Mouse (Mus musculus): ENCODE data around the gene Plagl2. TPM values are rescaled to one million over a fixed set of nuclear protein-coding genes. Genes with fewer than 3 reads are reported as not detected.
"Not testable (repeated sequence)": the region's sequence is repeated elsewhere in the genome, so short reads cannot be mapped to it uniquely, and the experiment has no call there.

The Plagl2 gene
- total RNA-seq (2021) = 10.7 and 12.0 TPM in 2 replicates
- long read RNA-seq, partial matches to known transcripts = 0 of 1 reads
- long read RNA-seq, other reads (novel, unspliced or antisense) = 1 of 1 reads

GRCm38 (mm10) chr2:153241250-153242014 is at the start of gene Plagl2, which contains the start of gene Pofut1:
Plagl2 (minus strand) TSS chr2:153241426.
Pofut1 (plus strand) TSS chr2:153241533.
- peak; percentile 92 for DNase-seq

DNA sequence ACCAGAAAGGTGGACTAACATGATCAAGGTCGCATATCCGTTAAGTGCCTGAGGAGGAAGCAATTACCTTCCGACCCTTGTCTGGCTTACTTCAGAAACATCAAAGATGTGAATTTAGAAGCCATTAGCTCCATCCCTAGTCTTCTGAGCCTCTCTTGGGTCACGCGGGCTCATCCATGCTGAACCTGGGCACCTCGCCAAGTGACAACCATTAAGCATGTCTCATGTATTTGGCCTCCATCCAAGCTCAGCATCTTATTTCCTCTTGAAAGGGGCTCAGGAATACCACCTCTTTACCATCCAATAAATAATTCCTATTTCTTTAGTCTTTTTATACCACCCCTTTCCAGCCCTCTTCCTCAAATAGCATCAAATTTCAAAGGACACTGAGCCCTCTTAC is 46.6 kb upstream of the Plagl2 start:
- DNase-seq = peak; percentile 81

DNA sequence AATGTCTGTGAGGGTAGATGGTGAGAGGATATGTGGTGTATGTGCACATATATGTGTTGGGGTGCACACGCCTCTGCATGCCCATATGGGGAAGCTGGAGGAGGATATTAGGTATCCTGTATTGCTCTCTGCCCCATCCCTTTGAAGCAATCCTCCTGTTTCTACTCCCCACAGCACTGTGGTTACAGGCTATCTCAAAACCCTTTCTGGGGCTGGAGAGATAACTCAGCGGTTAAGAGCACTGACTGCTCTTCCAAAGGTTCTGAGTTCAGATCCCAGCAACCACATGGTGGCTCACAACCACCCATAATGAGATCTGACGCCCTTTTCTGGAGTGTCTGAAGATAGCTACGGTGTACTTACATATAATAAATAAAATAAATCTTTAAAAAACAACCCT is 45.3 kb upstream of the Plagl2 start:
- no peak for DNase-seq

- no peak for DNase-seq
Observed at GRCm38 (mm10) chr2:153283919-153284318, 42.7 kb upstream of the Plagl2 start.

DNA sequence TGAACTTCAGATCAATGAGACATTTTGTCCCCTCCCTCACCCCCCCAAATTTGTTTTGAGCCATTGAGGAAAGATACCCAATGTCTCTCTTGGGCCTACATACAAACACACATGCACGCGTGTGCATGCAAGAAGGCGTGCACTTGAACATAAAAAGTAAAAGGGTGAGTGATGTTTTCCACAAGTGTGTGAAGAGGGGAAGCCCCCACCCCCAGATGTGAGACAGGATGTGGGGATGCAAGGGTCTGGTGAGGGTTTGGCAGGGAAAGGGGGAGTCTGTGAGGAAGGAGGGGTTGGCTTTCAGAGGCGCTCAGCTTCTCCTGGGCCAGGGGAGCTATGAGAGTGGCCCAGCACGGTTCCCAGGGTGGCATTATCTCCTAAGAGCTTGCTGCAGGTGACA is 37.1 kb upstream of the Plagl2 start:
- no peak for DNase-seq

- DNase-seq = not testable (repeated sequence)
Observed at GRCm38 (mm10) chr2:153276846-153277245, 35.6 kb upstream of the Plagl2 start.

DNA sequence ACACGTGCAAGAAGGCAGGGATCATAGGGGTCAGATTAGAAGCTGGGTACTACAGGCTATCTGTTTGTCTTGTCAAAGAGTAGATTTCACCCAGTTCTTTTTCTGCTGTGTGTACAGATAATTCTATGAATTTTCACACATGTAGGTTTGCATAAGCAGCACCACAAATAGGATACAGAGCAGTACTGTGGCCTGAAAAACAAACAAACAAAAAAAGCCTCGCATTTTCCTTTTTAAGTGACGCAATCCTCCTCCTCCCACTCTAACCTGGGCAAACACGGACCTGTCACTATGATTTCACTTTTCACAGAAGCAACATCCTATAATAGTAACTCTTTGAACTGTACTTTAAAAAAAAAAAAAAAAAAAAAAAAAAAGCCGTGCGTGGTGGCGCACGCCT is 35.2 kb upstream of the Plagl2 start:
- no peak for DNase-seq

DNA sequence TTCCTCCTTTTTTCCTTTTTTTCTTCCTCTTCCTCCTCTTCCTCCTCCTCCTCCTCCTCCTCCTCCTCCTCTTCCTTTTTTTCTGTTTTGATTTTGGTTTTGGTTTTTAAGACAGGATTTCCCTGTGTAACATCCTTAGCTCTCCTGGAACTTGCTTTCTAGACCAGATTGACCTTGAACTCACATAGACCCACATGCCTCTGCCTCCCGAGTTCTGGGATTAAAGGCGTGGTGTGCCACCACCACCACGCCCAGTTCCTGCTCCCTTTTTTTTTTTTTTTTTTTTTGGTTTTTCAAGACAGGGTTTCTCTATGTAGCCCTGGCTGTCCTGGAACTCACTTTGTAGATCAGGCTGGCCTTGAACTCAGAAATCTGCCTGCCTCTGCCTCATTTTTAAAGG is 34.4 kb upstream of the Plagl2 start:
- DNase-seq = not testable (repeated sequence)

DNA sequence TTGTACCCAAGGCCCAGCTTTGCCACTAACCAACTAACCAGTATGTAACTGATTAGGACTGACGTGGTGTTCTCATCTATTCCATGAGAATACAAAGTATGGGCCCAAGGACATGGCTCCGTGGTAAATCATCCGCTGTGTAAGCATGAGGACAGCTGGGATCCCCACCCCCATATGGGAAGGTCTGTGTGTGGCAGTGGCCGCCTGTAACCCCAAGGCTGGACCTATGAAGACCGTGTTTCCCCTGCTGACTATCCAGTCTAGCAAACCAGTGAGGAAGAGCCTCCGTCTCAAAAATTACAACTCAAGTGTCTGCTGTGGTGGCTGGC is 33.7 kb upstream of the Plagl2 start:
- DNase-seq = peak; percentile 47

GRCm38 (mm10) chr2:153274200-153274918 is 33.1 kb upstream of the Plagl2 start:
- DNase-seq = not testable (repeated sequence)

DNA sequence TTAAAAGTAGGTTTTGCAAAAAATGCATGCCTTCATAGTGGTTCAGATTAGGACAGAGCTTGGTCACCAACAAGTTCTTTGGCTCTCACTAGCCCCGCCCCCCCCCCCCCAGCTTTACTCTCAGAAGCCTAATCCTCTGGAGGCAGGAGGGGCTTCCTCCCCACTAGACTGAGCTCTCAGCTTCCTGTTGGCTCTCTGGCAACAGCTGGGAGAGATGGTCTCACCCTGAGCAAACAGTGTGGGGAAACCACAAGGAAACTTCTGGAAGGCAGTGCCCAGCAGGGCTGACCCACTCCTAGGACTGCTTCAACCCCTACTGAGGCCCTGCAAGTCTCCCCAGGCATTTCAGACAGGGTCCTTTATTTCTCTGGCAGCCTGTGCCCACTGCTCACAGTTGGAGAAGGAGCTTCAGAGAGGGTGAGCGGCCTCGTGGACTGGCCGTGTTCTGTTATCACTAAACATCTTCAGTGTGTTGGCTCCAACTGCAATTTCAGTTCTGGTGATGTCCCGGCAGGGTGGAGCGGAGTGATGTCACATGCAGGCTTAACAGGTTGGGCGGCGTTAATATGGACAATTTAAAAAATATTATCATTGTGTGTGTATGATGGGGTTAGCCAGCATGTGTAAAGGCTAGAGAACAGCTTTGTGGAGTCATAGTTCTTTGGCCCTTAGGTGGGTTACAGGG is 29.1 kb upstream of the Plagl2 start:
- not testable (repeated sequence) for DNase-seq

DNA sequence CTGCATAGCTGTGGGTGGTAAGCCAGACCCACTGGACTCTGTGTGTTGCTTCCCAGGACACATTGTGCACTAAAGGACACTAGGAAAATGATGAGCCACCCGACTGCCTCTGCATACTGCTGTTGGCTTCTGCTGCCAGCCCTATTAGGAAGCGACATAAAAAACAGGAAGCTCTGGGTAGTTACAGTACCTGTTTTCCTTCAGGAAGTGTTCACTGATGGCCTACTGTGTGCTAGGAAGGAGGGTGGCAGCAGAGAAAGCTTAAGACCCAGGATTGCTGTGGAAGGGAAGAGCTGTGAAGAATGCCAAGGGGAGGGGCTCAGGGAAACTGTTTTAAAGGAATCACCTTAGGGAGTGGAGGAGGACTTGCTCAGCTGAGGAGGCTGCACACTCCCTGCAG is 26.1 kb upstream of the Plagl2 start:
- no peak for DNase-seq

- DNase-seq = no peak
Observed at GRCm38 (mm10) chr2:153263053-153263452, 21.8 kb upstream of the Plagl2 start.

GRCm38 (mm10) chr2:153259864-153260674 is 18.8 kb upstream of the Plagl2 start:
- DNase-seq = no peak

GRCm38 (mm10) chr2:153259030-153259863 is 18.0 kb upstream of the Plagl2 start:
- DNase-seq = no peak

DNA sequence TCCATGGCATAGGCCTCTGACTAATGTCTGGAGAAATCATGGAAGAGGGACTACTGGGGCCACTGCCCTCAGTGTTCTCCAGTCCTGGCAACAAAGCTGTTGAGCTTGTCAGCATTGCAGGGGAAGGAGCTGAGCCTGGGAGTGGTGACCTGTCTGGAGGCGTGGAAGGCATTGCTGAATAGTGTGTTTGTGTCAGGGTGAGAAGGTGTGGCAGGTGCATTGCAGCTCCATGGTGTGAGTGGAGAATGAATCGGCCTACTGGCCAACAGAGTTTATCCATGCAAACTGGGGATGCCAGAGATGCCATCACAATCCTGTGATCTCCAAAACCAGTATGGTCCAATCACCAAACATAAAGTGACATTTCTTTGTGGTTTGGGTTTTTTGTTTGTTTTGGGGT is 15.4 kb upstream of the Plagl2 start:
- no peak for DNase-seq

DNA sequence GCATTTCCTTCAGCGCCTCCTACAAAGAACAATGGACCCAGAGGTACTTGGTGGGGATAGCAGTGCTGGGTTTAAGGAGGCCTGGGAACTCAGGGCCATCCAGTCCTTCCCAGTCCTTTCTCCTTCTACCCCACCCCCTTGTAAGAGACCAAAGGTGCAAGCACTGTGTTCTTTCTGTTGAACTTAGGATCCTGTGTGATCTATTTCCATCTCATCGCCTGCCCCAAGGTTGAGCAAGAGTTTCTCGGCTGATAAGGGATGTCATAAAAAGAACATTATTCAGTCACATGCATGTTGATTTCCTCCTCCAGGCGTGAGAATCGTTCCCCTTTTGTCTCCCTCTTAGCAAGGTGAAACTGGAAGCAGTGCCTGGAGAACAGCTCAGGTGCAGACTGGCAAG is 8.5 kb upstream of the Plagl2 start:
- no peak for DNase-seq

DNA sequence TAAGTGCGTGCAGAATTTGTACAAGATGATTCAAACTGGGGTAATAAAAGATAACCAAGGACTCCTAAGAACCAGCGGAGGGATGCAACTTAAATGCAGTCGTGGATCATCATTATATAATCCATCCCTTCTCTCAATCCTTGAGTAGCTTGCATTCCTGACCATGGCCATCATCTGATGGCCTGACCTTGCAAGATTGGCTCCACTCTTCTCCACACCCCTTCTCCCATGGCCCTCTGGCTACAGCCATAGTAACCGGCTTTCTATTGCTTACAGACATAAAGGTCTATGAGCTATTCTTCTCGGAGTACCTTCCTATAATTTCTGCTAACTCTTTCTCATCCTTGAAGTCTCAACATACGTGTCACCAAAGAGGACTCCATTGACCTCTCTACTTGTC is 930 bp upstream of the Plagl2 start:
- DNase-seq = no peak

GRCm38 (mm10) chr2:153240701-153241235 is 458 bp downstream of the Plagl2 start:
- peak; percentile 18 for DNase-seq

GRCm38 (mm10) chr2:153239860-153240480 is 1.3 kb downstream of the Plagl2 start:
- DNase-seq = peak; percentile 37
